Mouse (Mus musculus) lung, embryonic 15.5 days (tissue): ENCODE results near the gene S1pr2. TPM values are rescaled to one million over a fixed set of nuclear protein-coding genes. Genes with fewer than 3 reads are reported as not detected.

Experiments
- ATAC-seq: fragments of 200-750 bp; cut with Nextera tagmentation; 2 replicates; pipeline ENCODE4 v1.8.0; 2017; ENCODE audit warnings: moderate number of reproducible peaks, borderline replicate concordance; ENCODE audit not compliant: low FRiP score, low TSS enrichment; ENCODE audit errors: extremely low read depth
- H3K27ac ChIP-seq: fragments of 300-500 bp; sonication (generic); 2 replicates; pipeline ENCODE4 v1.5.1; 2015; ENCODE audit warnings: moderate library complexity, mild to moderate bottlenecking, inconsistent platforms
- H3K27me3 ChIP-seq: fragments of 300-500 bp; sonication (generic); 2 replicates; pipeline ENCODE4 v1.6.1; 2015; ENCODE audit warnings: inconsistent platforms
- H3K36me3 ChIP-seq: fragments of 300-500 bp; sonication (generic); 2 replicates; pipeline ENCODE4 v1.6.1; 2015; ENCODE audit warnings: inconsistent platforms
- H3K4me1 ChIP-seq: fragments of 300-500 bp; sonication (generic); 2 replicates; pipeline ENCODE4 v1.6.1; 2015; ENCODE audit warnings: inconsistent platforms
- H3K4me2 ChIP-seq: fragments of 300-500 bp; sonication (generic); 2 replicates; pipeline ENCODE4 v1.6.1; 2015; ENCODE audit warnings: inconsistent platforms, mild to moderate bottlenecking, moderate library complexity
- H3K4me3 ChIP-seq: fragments of 300-500 bp; sonication (generic); 2 replicates; pipeline ENCODE4 v1.5.1; 2015; ENCODE audit warnings: mild to moderate bottlenecking, inconsistent platforms
- H3K9ac ChIP-seq: fragments of 300-500 bp; sonication (generic); 2 replicates; pipeline ENCODE4 v1.6.1; 2015; ENCODE audit warnings: inconsistent platforms
- H3K9me3 ChIP-seq: fragments of 300-500 bp; sonication (generic); 2 replicates; pipeline ENCODE4 v1.6.1; 2016; ENCODE audit warnings: inconsistent platforms
- WGBS: fragments of 180-500 bp; shearing (Covaris S2); methylation state at CpG from one replicate; pipeline ENCODE4 v1.1.7; 2015; 5-methylcytosine and 5-hydroxymethylcytosine counted together
- microRNA-seq: library from miRNA; unstranded; fragments of <30 nt; microRNA quantifications from one replicate; pipeline ENCODE4, GENCODE M21; 2016
- polyA plus RNA-seq: library from polyadenylated mRNA; unstranded; fragments of >200 nt; fragmentation: Nextera tagmentation; extraction: Ambion mirVana; gene quantifications from 2 replicates; pipeline ENCODE4 v1.2.1, GENCODE M21; 2015

Gene S1pr2
- polyA plus RNA-seq, 1 experiment from 2014 or later = 63.4 TPM

DNA sequence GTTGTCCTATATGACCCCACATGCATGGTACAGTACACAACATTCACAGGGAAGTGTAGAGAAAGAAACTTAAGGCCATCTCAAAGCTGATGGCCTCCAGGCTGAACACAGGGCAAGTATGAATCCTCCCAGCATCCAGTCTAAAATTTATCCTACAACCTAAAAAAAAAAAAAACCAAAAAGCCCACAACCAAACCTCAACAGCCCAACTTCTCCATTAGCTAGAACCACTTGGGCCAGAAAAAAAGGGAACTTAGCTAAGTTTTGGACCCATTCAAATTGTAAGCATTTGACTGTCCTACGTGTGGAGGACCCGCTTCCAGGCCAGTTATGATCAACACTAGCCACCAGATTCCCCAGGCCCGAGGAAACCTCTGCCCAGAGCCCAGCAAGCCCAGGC lies 53.3 kb downstream of the S1pr2 start:
- Histone ChIP-seq H3K36me3 (peaks cover 99% of the 10 kb centered on the region), H3K9me3 (no peaks in the 10 kb centered on the region), H3K4me2 (no peak overlapping the region), H3K9ac (no peak overlapping the region), H3K4me1 (no peaks in the 10 kb centered on the region), H3K27me3 (no peaks in the 10 kb centered on the region), H3K27ac (no peak overlapping the region), H3K4me3 (no peak overlapping the region)
- WGBS = 91% methylated on average over 3 of the region's 3 CpGs
- ATAC-seq = no peak

DNA sequence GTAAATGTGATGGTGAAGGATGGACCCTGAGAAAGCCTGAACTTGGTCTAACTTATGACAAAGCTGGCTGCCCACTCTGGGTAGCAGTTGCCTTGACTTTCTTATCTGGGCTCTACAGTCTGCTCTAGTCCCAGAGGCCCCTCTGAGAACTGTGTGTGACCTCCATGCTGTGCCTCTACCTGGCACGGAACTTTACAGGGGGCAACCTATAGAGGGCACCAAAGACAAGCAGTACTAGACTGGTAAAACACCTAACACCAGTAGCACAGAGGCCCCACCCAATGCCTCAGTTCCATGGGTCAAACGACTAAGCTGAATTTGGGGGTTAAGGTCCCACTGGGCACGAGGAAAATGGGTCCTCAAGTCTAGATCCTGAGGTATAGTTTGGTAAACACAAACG lies 60.4 kb downstream of the S1pr2 start:
- Histone ChIP-seq H3K27ac (no peak overlapping the region), H3K4me3 (no peak overlapping the region), H3K9ac (no peak overlapping the region), H3K9me3 (no peaks in the 10 kb centered on the region), H3K4me1 (no peaks in the 10 kb centered on the region), H3K36me3 (peaks cover 99% of the 10 kb centered on the region), H3K4me2 (no peak overlapping the region), H3K27me3 (no peaks in the 10 kb centered on the region)
- no peak for ATAC-seq
- 81% methylated on average over 4 of the region's 4 CpGs for WGBS

Small RNA genes within 50 kb of the gene (microRNA-seq; reads per million reads assigned to microRNA genes)
- 0.56 reads per million for gene Mir7081

Other genes with a start within 250 kb of the S1pr2 start
- 2.7 and 2.8 TPM in 2 replicates for gene Olfm2, start 230.4 kb downstream of the S1pr2 start, polyA plus RNA-seq
- gene Col5a3, start 161.7 kb downstream of the S1pr2 start, polyA plus RNA-seq = 0.99 and 1.4 TPM in 2 replicates
- not detected in 2 replicates for gene Rdh8, start 158.3 kb downstream of the S1pr2 start, polyA plus RNA-seq
- gene A230050P20Rik, start 108.1 kb downstream of the S1pr2 start, polyA plus RNA-seq = 15.7 and 18.6 TPM in 2 replicates
- 2.8 and 3.4 TPM in 2 replicates for gene Angptl6, start 97.1 kb downstream of the S1pr2 start, polyA plus RNA-seq
- 67.3 and 71.3 TPM in 2 replicates for gene Ppan, start 88.6 kb downstream of the S1pr2 start, polyA plus RNA-seq
- 281 and 294 TPM in 2 replicates for gene Eif3g, start 78.2 kb downstream of the S1pr2 start, polyA plus RNA-seq
- 101 and 104 TPM in 2 replicates for gene Dnmt1, start 16.9 kb downstream of the S1pr2 start, polyA plus RNA-seq
- gene Mrpl4, start 26.0 kb upstream of the S1pr2 start, polyA plus RNA-seq = 157 and 160 TPM in 2 replicates
- gene Icam1, start 39.2 kb upstream of the S1pr2 start, polyA plus RNA-seq = 55.1 and 57.5 TPM in 2 replicates
- gene Icam4, start 52.6 kb upstream of the S1pr2 start, polyA plus RNA-seq = 2.4 and 2.9 TPM in 2 replicates
- 0.17 and 0.23 TPM in 2 replicates for gene Icam5, start 55.3 kb upstream of the S1pr2 start, polyA plus RNA-seq
- 0.76 and 2.1 TPM in 2 replicates for gene Zglp1, start 90.3 kb upstream of the S1pr2 start, polyA plus RNA-seq
- gene Gm49373, start 96.3 kb upstream of the S1pr2 start, polyA plus RNA-seq = 0.29 and 0.47 TPM in 2 replicates
- gene Fdx1l, start 96.8 kb upstream of the S1pr2 start, polyA plus RNA-seq = 55.3 and 56.9 TPM in 2 replicates
- gene Gm38431, start 115.2 kb upstream of the S1pr2 start, polyA plus RNA-seq = 2.4 and 2.5 TPM in 2 replicates
- 62.0 and 65.4 TPM in 2 replicates for gene Raver1, start 115.2 kb upstream of the S1pr2 start, polyA plus RNA-seq
- 12.7 and 15.6 TPM in 2 replicates for gene Tyk2, start 154.5 kb upstream of the S1pr2 start, polyA plus RNA-seq
- 316 and 319 TPM in 2 replicates for gene Cdc37, start 173.2 kb upstream of the S1pr2 start, polyA plus RNA-seq
- 8.6 and 9.3 TPM in 2 replicates for gene Pde4a, start 188.9 kb upstream of the S1pr2 start, polyA plus RNA-seq